Mouse (Mus musculus): Measurements from ENCODE around the gene Dars2. TPM values are rescaled to one million over a fixed set of nuclear protein-coding genes. Genes with fewer than 3 reads are reported as not detected.

Dars2 gene
- polyA plus RNA-seq (2012; rRNA removed; ENCODE audit: low replicate concordance), result 6.6 and 6.8 TPM in 2 replicates

GRCm38 (mm10) chr1:161070352-161071271, at the start of gene Dars2, which contains the start of gene Cenpl:
Gene Dars2 (minus strand): TSS chr1:161070658.
Gene Cenpl (plus strand): TSS chr1:161070713.

GRCm38 (mm10) chr1:161034435-161035280, 35.8 kb downstream of the Dars2 start, which contains the start of gene Zbtb37:
Gene Zbtb37 (minus strand): TSS chr1:161034849.

Other genes starting within 250 kb of the Dars2 start
- gene Rc3h1, start 164.2 kb downstream of the Dars2 start, polyA plus RNA-seq (2012; rRNA removed; ENCODE audit: low replicate concordance), result 3.0 and 6.6 TPM in 2 replicates
- gene Serpinc1, start 92.1 kb downstream of the Dars2 start, polyA plus RNA-seq (2012; rRNA removed; ENCODE audit: low replicate concordance), result 2.3 and 2.5 TPM in 2 replicates
- gene Zbtb37, start 35.8 kb downstream of the Dars2 start, polyA plus RNA-seq (2012; rRNA removed; ENCODE audit: low replicate concordance), result 0.12 and 0.14 TPM in 2 replicates
- gene Cenpl, start 55 bp upstream of the Dars2 start, polyA plus RNA-seq (2012; rRNA removed; ENCODE audit: low replicate concordance), result 0.82 and 0.85 TPM in 2 replicates
- gene Klhl20, start 60.9 kb upstream of the Dars2 start, polyA plus RNA-seq (2012; rRNA removed; ENCODE audit: low replicate concordance), result 1.9 and 2.4 TPM in 2 replicates
- gene Ankrd45, start 72.0 kb upstream of the Dars2 start, polyA plus RNA-seq (2012; rRNA removed; ENCODE audit: low replicate concordance), result not detected in 2 replicates
- gene Tex50, start 88.7 kb upstream of the Dars2 start, polyA plus RNA-seq (2012; rRNA removed; ENCODE audit: low replicate concordance), result not detected in 2 replicates
- 58.0 and 69.4 TPM in 2 replicates for gene Prdx6, start 180.6 kb upstream of the Dars2 start, polyA plus RNA-seq (2012; rRNA removed; ENCODE audit: low replicate concordance)

Data from duodenum, adult 2 months (tissue).